Mouse (Mus musculus) limb, embryonic 13.5 days (tissue): Measurements from ENCODE around the gene Vax2. TPM values are rescaled to one million over a fixed set of nuclear protein-coding genes. Genes with fewer than 3 reads are reported as not detected.

Source experiments
- ATAC-seq: fragments of 200-750 bp; cut with Nextera tagmentation; 2 replicates; pipeline ENCODE4 v1.8.0; 2017; ENCODE audit warnings: low read depth, moderate number of reproducible peaks, moderate TSS enrichment; ENCODE audit not compliant: low FRiP score
- H3K27ac ChIP-seq: fragments of 300-500 bp; sonication (generic); 2 replicates; pipeline ENCODE4 v1.5.1; 2015; ENCODE audit warnings: inconsistent platforms, mild to moderate bottlenecking, moderate library complexity
- H3K27me3 ChIP-seq: fragments of 300-500 bp; sonication (generic); 2 replicates; pipeline ENCODE4 v1.6.1; 2015; ENCODE audit warnings: mild to moderate bottlenecking, inconsistent platforms
- H3K36me3 ChIP-seq: fragments of 300-500 bp; sonication (generic); 2 replicates; pipeline ENCODE4 v1.6.1; 2015; ENCODE audit warnings: inconsistent platforms, mild to moderate bottlenecking, moderate library complexity
- H3K4me1 ChIP-seq: fragments of 300-500 bp; sonication (generic); 2 replicates; pipeline ENCODE4 v1.6.1; 2015; ENCODE audit warnings: inconsistent platforms
- H3K4me2 ChIP-seq: fragments of 300-500 bp; sonication (generic); replicated peaks from 2 replicates; pipeline ENCODE4 v1.6.1; 2015; ENCODE audit warnings: inconsistent platforms, mild to moderate bottlenecking, moderate library complexity
- H3K4me3 ChIP-seq: fragments of 300-500 bp; sonication (generic); 2 replicates; pipeline ENCODE4 v1.5.1; 2015; ENCODE audit warnings: moderate library complexity, mild to moderate bottlenecking, inconsistent platforms
- H3K9ac ChIP-seq: fragments of 300-500 bp; sonication (generic); 2 replicates; pipeline ENCODE4 v1.6.1; 2015; ENCODE audit warnings: mild to moderate bottlenecking, inconsistent platforms
- H3K9me3 ChIP-seq: fragments of 300-500 bp; sonication (generic); 2 replicates; pipeline ENCODE4 v1.6.1; 2016; ENCODE audit warnings: inconsistent platforms
- WGBS: fragments of 180-500 bp; shearing (Covaris S2); methylation state at CpG from one replicate; pipeline ENCODE4 v1.1.7; 2015; 5-methylcytosine and 5-hydroxymethylcytosine counted together
- polyA plus RNA-seq: library from polyadenylated mRNA; unstranded; fragments of >200 nt; fragmentation: Nextera tagmentation; extraction: Ambion mirVana; gene quantifications from 2 replicates; pipeline ENCODE4 v1.2.1, GENCODE M21; 2015

The Vax2 gene
- polyA plus RNA-seq, 1 experiment from 2014 or later: 1.4 TPM

DNA sequence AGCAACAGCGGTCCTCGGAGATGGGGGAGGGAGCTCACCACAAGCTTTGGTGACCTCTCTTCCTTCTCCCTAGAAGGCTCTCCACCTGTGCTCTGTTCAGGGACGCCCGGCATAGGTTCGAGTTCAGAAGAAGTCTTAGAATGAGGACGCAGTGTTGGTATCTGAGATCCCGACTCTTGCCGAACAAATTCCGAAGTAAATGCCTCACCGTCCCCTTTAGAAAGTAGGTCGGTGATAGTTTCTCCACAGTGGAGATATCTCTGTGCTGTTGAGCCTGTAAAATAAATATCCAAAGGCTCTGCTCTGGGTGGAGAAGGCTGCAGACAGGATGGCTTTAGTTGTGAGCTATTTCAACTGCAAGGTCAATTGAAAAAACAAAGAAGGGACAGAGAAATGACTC lies 10.1 kb upstream of the Vax2 start:
- no peak overlapping the region for H3K27ac ChIP-seq
- ATAC-seq: no peak
- H3K4me1 ChIP-seq: peaks cover 21% of the 10 kb centered on the region; the same call in 1 of the 2 replicates
- no peaks in the 10 kb centered on the region for H3K9me3 ChIP-seq
- 2% methylated on average over 11 of the region's 11 CpGs for WGBS
- no peak overlapping the region for H3K9ac ChIP-seq
- H3K4me2 ChIP-seq: no peak overlapping the region
- H3K27me3 ChIP-seq: peaks cover 95% of the 10 kb centered on the region
- H3K4me3 ChIP-seq: no peak overlapping the region
- no peaks in the 10 kb centered on the region for H3K36me3 ChIP-seq

DNA sequence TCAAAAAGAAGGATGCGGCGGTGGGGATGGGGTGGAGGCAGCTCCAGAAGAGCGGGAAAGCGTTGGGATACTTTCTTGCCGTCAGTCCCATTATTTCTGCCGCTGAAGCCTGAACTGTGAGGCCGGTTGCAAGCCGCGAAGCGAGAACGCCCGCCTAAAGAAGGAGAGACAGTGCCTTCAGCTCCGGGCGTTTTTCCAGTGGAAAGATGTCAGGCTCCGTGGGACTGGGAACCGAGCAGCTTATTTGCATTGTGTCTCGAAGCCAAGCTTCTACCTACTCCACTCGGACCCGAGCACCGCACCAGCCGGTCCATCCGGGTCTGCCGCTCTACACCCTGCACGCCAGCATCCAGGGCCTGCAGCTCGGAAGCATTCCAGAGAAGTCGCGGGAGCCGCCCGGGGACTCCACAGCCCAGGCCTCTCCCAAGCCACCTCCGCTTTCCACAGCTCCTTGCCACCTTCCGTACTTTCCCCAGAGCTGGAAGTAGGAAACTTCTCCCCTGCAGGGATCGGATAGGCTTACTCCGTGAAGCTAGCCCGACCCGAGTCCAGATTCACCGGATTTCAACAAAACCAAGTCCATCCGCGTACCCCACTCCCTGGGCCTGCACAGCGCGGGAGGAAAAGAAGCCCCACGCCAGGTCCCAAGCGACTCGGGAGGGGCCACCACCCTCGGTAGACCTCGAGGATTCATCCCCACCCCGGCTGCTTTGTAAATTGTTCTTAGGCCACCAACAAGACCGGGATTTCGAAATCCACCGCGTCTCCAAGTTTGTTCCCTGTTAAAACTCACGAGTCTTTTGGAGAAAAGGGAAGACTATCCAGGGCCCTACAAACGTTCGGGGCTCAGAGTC lies 8.7 kb upstream of the Vax2 start:
- Histone ChIP-seq H3K4me1 (peaks cover 12% of the 10 kb centered on the region; the same call in 1 of the 2 replicates), H3K36me3 (no peaks in the 10 kb centered on the region), H3K4me2 (peak overlapping the region; percentile 45)

DNA sequence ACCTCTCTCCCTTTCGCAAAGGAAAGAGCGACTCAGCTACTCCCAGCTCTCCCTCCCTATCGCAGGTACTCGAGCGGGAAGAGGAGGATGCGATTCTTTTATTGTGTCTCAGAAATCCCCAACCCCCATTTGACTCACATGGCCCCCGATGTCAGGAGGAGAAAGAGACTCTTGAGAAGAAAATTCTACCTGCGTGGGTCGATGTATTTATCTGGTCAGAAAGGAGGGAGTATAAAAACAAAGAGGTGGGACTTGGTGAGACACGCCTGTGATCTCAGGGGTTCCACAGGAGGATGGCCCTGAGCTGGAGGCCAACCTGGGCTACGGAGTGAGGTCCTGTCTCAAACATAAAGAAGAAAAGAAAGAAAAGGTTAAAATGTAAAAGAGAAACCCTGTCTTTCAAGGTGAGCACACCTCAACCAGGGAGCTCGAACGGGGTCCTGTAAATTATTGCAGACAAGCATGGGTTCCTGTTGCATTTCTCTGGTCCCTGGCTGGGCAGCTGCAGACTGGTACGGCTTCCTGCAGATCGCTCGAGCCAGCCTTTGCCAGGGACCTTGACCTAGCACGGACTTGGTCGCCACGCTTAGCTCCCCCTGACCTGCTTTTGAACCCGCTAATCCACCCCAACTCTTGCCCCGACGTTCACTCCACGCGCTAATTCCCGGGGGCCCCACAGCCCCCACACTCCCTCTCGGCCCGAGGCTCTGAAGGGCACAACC lies 7.9 kb upstream of the Vax2 start:
- Histone ChIP-seq H3K27ac (no peak overlapping the region), H3K9ac (no peak overlapping the region), H3K36me3 (no peaks in the 10 kb centered on the region), H3K9me3 (no peaks in the 10 kb centered on the region), H3K4me3 (no peak overlapping the region), H3K4me1 (peaks cover 12% of the 10 kb centered on the region; the same call in 1 of the 2 replicates), H3K4me2 (no peak overlapping the region), H3K27me3 (peaks cover 95% of the 10 kb centered on the region)
- no peak for ATAC-seq
- 2% methylated on average over 27 of the region's 27 CpGs for WGBS

More for the DNA sequence above, 8.7 kb upstream of the Vax2 start:
- no peak overlapping the region for H3K9ac ChIP-seq
- 0 out of 2 replicates have a peak, but pooled peaks have one; percentile 32 for ATAC-seq
- peaks cover 95% of the 10 kb centered on the region for H3K27me3 ChIP-seq
- no peaks in the 10 kb centered on the region for H3K9me3 ChIP-seq
- H3K4me3 ChIP-seq: peak overlapping the region; percentile 21
- WGBS: under 1% methylated on average over 53 of the region's 53 CpGs
- no peak overlapping the region for H3K27ac ChIP-seq

DNA sequence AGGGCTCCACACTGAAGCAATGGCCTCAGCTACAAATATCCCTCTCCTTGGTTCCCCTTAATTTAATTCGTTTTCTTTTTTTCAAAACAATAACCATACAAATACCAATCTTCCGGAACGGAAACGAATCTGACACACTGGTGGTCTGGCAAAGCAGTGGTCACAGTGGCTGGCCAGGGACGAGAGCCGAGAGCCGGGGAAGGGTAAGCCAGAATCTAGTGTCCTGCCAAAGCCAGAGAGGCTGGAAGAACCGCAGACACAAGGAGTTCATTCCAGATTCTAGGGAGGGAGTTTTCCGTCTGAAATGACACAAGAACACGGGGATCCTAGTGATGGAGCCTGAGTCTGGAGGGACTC lies 7.4 kb upstream of the Vax2 start:
- 1% methylated on average over 10 of the region's 10 CpGs for WGBS
- no peak for ATAC-seq
- H3K9me3 ChIP-seq: no peaks in the 10 kb centered on the region

DNA sequence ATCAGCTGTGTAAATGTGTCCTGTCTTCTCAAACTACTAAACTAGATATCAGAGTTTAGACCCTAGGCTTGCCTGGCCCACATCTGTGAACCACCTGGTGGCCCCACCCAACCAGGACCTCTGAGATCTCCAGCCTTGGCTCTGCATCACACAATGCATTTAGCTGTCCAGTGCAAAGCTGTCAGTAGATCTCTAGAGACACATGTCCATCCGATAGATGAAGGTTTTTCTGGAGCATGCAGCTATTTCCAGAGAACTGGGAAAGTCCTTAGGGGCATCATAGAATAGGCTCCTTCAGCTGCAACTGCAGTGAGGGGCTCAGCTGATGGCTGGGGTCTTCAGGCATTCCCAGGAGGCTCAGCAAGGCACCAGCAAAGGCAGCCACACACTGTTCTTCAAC lies 6.8 kb upstream of the Vax2 start:
- H3K36me3 ChIP-seq: no peaks in the 10 kb centered on the region
- H3K4me3 ChIP-seq: no peak overlapping the region
- no peak overlapping the region for H3K4me2 ChIP-seq
- no peak overlapping the region for H3K9ac ChIP-seq
- H3K4me1 ChIP-seq: peaks cover 12% of the 10 kb centered on the region; the same call in 1 of the 2 replicates
- no peak for ATAC-seq
- H3K9me3 ChIP-seq: no peaks in the 10 kb centered on the region
- WGBS: 25% methylated on average over 1 of the region's 1 CpGs
- H3K27me3 ChIP-seq: peaks cover 95% of the 10 kb centered on the region
- H3K27ac ChIP-seq: no peak overlapping the region

More for the DNA sequence above, 7.4 kb upstream of the Vax2 start:
- Histone ChIP-seq H3K4me3 (no peak overlapping the region), H3K9ac (no peak overlapping the region), H3K27me3 (peaks cover 95% of the 10 kb centered on the region), H3K27ac (no peak overlapping the region), H3K4me2 (no peak overlapping the region), H3K4me1 (peaks cover 12% of the 10 kb centered on the region; the same call in 1 of the 2 replicates), H3K36me3 (no peaks in the 10 kb centered on the region)

DNA sequence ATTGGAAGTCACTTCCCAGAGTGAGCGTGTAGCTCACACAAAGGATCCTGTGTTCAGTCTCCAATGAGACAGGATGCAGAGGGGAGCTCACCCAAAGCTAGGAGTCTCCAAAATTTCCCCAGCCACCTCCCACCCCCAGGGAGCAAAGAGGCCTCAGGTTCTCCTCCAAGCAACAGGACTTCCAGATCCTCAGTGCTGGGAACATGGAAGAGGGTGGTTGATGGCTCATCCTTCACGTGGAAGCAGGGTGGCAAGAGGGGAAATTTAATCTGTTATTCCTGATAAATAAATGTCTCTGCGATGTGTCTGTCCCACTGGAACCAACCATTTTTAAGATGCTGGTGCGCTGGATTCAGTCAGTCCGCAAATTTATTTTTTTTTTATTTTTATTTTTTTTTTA lies 6.4 kb upstream of the Vax2 start:
- Histone ChIP-seq H3K9me3 (no peaks in the 10 kb centered on the region), H3K4me2 (no peak overlapping the region), H3K9ac (no peak overlapping the region), H3K4me3 (no peak overlapping the region), H3K27me3 (peaks cover 95% of the 10 kb centered on the region), H3K36me3 (no peaks in the 10 kb centered on the region), H3K4me1 (peaks cover 12% of the 10 kb centered on the region; the same call in 1 of the 2 replicates), H3K27ac (no peak overlapping the region)
- ATAC-seq: no peak
- 18% methylated on average over 5 of the region's 5 CpGs for WGBS

DNA sequence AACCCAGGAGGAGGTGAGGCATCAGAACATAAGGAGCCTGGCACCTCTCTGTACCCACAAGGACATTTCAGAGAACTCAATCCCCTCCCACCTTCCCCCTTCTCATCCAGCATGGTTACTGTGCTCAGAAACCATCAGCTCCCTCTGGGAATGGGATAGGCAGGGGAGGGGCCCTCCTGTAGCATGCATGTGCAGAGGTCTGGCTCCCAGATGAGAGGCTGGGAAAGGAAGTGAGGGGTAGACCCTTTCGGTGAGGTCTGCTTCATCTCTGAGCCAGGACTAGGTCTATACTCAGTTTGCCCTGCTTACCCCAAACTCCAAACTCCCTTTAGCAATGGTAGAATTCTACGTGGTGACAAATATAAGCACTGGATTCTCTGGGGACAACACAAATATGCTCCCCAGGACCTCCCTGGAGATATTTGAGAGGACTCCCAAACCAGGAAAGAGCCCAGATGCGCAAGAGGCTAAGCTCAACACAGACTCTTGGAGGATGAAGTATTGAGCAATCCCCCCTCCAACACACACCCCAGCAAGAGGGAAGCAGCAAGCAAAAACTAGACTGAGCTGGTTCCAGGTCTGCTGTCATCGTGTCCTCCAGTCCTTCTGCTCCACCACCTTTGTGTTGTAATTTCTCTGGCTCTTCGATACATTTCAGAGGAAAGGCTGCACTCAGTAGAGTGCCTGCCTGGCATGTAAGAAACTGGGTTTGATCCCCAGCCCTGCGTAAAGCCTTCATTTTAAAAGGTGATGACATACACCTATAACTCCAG lies 3.1 kb upstream of the Vax2 start:
- WGBS: 7% methylated on average over 6 of the region's 6 CpGs
- H3K27me3 ChIP-seq: peaks cover 99% of the 10 kb centered on the region
- H3K36me3 ChIP-seq: no peaks in the 10 kb centered on the region
- H3K4me1 ChIP-seq: peaks cover 25% of the 10 kb centered on the region
- H3K9me3 ChIP-seq: no peaks in the 10 kb centered on the region
- no peak overlapping the region for H3K4me3 ChIP-seq
- no peak overlapping the region for H3K9ac ChIP-seq
- H3K27ac ChIP-seq: no peak overlapping the region
- no peak for ATAC-seq
- H3K4me2 ChIP-seq: no peak overlapping the region

DNA sequence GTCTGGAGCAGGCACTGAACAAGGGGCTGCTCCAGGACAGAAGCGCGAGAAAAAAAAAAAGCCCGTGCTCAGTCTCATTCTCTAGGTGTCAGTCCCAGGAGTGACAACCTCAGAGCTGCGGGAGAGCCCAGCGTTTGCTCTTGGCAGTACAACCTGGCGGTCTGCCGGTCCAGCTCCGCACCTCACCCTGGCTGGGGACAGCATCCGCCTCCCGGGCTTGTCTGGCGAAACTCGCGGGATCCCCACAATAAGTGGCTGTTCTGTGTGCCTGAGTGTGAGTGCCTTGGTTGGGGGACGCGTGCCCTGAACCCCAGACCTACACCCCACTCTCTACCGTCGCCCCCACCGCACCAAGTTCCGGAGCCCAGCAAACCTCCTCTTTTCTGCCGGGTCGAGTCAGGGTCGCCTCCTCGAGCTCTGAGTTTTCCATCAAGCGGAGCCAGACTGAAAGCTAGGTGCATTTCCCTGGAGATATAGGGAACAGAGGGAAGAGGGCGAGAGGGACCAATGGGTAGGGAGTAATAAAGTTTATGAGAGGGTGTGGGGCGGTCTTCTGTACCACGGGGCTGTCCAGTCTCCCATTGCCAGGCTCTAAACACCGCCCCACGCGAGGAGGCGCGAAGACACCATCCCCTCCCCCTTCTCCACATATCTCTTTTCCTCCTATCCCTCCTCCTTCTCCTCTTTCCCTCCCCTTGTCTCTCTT lies 550 bp upstream of the Vax2 start:
- Histone ChIP-seq H3K4me3 (peak overlapping the region; percentile 47), H3K4me2 (peak overlapping the region; percentile 80), H3K9me3 (no peaks in the 10 kb centered on the region), H3K4me1 (peaks cover 29% of the 10 kb centered on the region), H3K27me3 (peaks cover 99% of the 10 kb centered on the region), H3K27ac (no peak overlapping the region), H3K9ac (no peak overlapping the region), H3K36me3 (no peaks in the 10 kb centered on the region)
- peak; percentile 45 for ATAC-seq
- WGBS: under 1% methylated on average over 32 of the region's 32 CpGs

DNA sequence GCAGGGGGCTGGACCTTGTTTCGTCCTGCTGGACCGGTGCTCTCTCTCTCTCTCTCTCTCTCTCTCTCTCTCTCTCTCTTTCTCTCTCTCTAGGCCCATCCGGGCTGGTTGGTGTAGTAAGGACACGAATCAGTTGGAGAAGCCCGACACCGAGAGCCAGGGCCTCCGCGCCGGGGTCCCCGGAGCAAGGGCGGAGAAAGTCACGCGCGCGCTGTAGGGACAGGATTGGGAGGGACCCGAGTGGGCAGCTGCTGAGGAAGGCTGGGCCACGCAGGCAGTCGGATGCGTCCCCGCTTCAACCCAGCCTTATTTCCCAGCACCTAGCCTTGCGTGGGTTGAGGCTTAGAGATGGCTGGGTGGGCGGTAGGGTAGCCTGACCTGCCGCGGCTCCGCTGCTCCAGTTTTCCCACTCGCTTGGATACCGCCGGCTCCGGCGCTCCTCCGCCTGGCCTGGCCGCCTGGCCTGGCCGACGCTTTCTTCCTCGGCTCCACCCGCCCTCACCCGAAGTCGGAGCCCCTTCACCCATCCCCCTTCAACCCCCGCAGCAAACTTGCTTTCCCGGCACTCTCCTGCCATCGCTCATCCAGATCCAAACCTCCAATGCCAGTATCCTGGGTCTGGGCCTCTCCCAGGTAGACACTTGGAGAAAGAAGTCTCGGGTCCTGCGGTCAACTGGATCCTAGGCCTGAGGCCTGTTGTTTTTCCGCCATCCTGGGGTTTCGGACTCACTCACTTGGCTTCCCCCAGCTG lies 836 bp downstream of the Vax2 start:
- WGBS: 2% methylated on average over 44 of the region's 45 CpGs
- Histone ChIP-seq H3K4me2 (peak overlapping the region; percentile 80), H3K27me3 (peaks cover 97% of the 10 kb centered on the region), H3K9me3 (no peaks in the 10 kb centered on the region), H3K4me1 (peaks cover 29% of the 10 kb centered on the region), H3K36me3 (no peaks in the 10 kb centered on the region), H3K27ac (no peak overlapping the region), H3K9ac (peak overlapping the region; percentile 32; the same call in 1 of the 2 replicates), H3K4me3 (peak overlapping the region; percentile 47)
- ATAC-seq: no peak

DNA sequence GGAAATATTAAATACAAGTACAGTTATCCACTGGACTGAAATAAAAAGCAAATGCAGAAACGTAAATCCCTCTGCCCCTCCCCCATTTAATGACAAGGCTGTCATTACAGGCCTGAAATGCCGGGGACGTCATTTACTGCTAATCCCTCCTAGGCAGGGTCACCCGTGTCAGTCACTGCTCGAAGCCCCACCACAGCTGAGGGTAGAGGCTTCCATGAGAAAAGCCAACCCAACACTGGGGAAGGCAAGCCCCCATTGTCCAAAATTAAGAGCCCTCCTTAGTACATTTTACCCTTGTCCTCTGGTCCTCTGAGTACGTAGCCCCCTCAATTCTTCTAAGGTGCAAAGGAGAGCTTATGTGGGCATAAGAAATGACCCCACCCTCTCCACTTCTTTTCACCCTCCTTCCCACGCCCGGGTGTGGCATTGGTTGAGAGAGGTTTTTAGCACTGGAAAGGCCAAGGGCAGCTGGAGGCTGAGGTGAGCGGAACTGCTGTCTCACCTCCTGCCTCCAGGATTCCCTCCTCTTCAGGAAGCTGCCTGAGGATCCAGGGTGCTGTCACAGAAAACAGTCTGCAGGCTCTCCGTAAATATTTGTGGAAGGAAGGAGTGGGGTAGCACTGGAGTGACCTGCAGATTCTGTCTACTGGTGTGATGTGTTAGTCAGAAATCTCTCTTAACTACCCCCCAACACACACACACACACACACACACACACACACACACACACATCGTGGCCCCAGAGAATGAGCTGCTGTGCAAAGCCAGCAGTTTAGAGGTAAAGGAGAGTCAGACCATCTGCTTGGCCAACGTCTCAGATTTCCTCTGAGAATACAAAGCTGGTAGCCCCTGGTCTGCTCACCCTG lies 2.4 kb downstream of the Vax2 start:
- no peaks in the 10 kb centered on the region for H3K9me3 ChIP-seq
- no peak overlapping the region for H3K4me2 ChIP-seq
- ATAC-seq: no peak
- H3K4me3 ChIP-seq: no peak overlapping the region
- H3K27ac ChIP-seq: no peak overlapping the region
- WGBS: 5% methylated on average over 12 of the region's 12 CpGs
- H3K36me3 ChIP-seq: no peaks in the 10 kb centered on the region
- no peak overlapping the region for H3K9ac ChIP-seq
- peaks cover 97% of the 10 kb centered on the region for H3K27me3 ChIP-seq
- peaks cover 29% of the 10 kb centered on the region for H3K4me1 ChIP-seq
